Mouse (Mus musculus) thymus, postnatal 36 days (tissue): Measurements from ENCODE around the gene Tspan9.

ENCODE experiments used
- DNase-seq, 2 experiments: peaks; one replicate each; pipeline ENCODE4 v3.0.0; 2022; ENCODE audit warnings: mixed read lengths in 2 of 2

Tspan9 gene

DNA sequence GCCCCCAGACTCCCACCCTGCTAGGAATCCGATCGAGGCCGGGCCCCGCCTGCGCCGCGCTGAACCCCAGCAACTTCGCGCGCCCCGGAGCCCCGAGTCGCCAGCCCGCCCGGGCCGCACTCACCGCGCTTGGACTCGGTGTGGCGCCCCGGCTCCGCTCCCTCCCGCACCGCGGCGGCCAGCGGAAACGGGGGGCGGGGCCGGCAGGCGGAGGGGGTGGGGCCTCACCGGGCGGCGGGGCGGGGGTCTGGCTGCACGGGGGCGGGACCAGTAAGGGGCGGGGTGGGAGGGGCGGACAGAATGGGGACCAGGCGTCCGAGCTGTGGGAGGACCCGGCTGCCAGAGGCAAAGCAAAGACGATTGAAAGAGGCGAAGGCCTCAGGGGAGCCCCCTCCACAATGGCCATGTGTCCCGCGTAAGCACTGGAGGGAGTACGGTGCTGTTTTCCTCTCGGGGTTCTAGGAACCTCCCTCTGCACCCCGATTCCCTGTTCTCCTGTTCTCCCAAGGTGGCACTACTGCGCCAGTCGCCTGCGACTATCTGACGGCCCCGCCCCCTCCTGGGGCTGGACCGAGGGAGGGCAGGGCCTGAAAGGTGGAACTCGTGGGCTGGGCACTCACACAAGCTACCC, at the start of gene Tspan9:
Gene Tspan9, minus strand, starts transcription at position 205 of the 631 bp plus-strand sequence.
- peak; percentile 61 to 67 for DNase-seq

DNA sequence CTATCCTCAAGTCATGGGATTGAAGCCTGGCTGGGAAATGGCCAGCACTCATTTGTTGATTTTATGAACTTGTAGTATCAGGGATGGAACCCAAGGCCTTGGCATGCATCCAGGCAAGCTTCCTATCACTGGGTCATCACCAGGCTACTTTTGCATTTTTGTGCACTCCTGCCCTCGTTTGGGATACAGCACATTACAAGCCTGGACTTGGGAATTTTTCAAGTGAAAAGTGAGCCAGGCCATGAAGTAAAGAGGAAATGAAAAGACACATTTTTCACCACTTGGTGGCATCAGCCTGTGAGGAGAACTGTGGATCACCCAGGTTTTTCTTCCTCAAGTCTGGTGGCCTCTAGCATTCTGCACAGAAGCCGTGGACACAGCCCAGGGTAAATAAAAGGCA, 40.1 kb upstream of the Tspan9 start:
- no peak for DNase-seq

DNA sequence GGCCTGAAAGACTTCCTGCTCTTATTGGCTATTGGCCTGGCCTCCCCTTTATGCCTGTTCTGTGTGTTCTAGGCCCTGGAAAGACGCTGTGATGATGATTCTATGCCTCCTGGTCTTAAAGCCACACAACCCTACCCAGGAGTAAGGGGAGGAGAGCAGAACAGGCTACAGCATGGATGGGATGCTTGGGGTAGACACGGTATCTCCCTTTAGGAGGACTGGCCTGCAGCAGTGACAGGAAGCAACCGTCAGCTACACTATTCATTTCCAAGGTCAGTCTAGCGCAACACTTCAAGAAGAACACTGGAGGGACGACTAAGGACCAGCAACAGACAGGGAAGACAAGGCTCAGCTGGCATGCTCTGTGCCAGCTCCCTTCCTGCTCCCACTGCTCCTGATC, 37.8 kb upstream of the Tspan9 start:
- DNase-seq = no peak

GRCm38 (mm10) chr6:128179651-128180050, 36.3 kb upstream of the Tspan9 start:
- DNase-seq = no peak

- DNase-seq = no peak
Observed at GRCm38 (mm10) chr6:128179247-128179646, 35.9 kb upstream of the Tspan9 start.

DNA sequence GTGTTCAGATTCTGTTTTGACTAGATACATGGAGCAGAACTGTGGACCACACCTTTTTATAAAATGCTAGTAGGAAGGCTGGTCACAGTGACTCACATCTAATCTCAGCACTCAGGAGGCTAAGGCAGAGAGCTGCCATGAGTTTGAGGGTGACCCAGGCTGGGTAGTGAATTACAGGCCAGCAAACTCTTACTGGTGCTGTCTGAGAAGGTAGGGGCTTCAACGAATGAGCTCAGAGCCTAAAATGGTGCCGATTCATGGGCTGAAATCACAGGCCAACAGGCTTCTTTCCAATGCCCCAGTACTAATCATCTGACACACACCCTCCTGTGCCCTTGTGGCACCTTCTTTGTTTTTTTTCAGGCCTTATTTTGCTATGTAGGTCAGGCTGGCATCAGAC, 35.3 kb upstream of the Tspan9 start:
- no peak for DNase-seq

GRCm38 (mm10) chr6:128168785-128169679, 25.6 kb upstream of the Tspan9 start:
- DNase-seq = no peak

GRCm38 (mm10) chr6:128165564-128165963, 22.2 kb upstream of the Tspan9 start:
- no peak for DNase-seq

DNA sequence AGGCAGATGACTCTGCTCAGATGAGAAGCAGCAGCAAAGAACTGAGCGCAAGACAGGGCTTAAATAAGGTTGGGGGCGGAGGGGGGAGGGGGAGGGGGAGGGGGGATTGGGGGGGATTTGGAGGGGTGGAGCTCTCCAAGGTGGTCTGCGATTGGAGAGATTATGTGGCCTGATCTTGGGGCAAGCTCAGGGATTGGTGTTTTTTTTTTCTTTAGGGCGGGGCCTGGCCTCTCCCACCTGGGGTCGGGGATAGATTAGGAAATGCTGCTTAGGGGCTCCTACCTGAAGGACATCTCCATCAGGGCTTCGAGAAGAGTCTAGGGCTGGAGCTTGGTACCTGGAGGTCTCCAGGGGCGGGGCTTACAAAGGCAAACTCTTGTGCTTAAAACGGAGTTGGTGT, 21.2 kb upstream of the Tspan9 start:
- DNase-seq = no peak

GRCm38 (mm10) chr6:128159092-128159491, 15.7 kb upstream of the Tspan9 start:
- no peak for DNase-seq

GRCm38 (mm10) chr6:128158031-128158430, 14.6 kb upstream of the Tspan9 start:
- no peak for DNase-seq

DNA sequence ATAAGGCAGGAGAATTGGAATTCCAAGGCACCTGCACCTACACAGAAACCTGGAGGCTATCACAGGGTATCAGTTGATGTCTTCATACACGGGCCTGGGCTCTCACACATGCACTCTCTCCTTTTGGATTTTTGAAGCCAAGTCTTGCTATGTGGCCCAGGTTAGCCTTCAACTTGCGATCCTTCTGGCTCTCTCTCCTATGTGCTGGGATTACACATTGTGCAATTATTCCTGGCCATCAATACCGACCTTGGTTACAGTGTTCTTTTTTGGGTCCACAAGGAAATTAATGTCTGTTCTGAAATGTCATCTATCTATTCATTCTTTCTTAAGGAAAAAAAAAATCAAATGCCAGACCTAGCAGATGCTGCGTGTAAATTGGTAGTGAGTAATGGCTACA, 13.1 kb upstream of the Tspan9 start:
- no peak for DNase-seq

DNA sequence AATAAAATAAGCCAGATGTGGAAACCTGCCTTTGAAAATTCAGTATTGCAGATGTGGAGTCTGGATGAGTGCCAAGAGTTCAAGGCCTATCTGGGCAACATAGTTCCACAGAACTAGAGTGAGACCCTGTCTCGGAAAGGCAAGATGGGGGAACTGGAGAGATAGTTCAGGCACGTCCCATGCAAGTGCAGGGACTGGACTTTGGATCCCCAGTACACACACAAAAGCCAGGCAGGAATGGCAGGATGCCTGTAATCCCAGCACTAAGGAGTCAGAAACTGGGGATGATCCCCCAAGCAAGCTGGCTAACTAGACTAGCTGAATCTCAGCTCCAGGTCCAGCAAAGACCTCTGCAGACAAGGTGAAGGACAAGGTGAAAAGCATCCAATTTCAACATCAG, 12.5 kb upstream of the Tspan9 start:
- no peak for DNase-seq

DNA sequence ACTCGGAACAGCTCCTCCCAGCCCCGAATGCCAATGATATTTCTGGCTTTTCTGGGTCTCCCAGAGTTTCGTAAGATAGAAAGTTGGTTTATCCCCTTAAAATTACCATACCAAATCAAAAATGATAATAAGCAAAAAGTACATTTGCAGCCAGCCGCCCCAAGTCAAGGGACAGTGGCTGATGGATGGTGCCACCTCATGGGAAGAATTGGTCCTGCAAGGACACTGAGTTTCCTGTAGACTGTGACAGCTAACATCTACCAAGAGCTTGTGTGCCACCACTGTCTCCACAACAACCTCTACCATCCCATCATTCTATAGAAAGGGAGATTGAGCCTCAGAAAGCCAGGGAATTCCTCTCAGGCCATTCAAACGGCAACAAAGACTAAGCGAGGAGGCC, 2.4 kb upstream of the Tspan9 start:
- peak in 1 of 2 experiments; percentile 11 for DNase-seq

DNA sequence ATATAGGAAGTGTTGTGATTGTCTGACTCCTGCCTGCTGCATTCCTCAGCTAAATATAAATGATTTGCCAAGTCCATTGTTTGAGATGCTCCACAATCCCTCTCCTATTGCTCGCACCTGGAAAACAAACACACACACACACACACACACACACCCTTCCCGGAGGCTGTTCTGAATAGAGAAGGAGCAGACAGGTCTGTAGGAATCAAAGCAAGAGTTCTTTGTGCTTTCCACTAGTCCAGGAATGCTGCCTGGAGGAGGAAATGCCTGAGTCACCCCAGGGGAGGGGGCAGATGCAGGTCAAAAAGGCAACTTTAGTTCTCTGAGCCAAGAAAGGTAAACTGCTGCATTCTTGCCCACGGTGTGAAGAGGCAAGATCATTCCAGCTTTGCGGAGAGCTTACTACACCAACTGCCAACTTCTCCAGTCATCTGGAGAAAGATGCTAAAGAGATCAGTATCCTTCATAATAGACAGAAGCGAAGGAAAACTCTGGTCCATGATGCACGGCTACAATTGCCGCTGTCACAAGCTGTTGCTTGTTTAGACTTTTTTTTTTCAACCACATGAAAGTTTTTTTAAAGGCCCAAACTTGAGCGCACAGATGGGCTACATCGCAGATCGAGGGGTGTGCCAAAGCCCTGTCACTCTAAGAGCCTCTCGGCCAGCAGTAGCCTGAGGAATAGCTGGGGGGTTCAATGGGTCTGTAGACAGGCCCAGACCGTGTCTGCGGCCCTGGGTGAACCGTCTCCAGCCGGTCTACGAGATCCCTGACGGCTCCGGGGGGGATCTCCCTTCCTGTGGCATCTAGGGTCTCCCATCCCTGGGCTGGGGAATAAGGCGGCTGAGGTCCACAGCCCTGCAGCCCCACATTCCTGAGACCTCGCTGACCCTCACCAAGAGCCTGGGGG, 770 bp downstream of the Tspan9 start:
- DNase-seq = no peak

GRCm38 (mm10) chr6:128140724-128141123, 2.7 kb downstream of the Tspan9 start:
- no peak for DNase-seq

- no peak for DNase-seq
Observed at GRCm38 (mm10) chr6:128137855-128138254, 5.5 kb downstream of the Tspan9 start.

GRCm38 (mm10) chr6:128136654-128137053, 6.7 kb downstream of the Tspan9 start:
- no peak for DNase-seq

- no peak for DNase-seq
Observed at GRCm38 (mm10) chr6:128135459-128135858, 7.9 kb downstream of the Tspan9 start.

DNA sequence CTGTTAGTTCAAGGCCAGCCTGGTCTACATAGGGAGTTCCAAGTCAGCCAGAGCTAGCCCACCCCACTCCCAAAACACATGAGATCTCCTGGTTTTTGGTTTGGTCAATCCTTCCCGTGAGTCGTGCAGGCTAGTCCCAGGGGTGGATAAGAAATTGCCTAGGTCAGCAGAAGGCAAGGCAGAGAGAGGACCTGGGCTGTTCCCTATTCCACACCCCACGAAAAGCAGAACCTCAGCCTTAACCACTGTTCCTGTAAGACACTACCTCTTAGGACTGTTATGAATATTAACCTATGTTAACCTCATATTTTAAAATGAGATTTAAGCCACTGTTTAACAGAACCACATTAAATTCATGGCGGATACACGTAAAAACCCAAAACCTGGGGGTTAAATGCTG, 8.4 kb downstream of the Tspan9 start:
- no peak for DNase-seq

- DNase-seq = no peak
Observed at GRCm38 (mm10) chr6:128134196-128134924, 9.0 kb downstream of the Tspan9 start.

GRCm38 (mm10) chr6:128133679-128134191, 9.7 kb downstream of the Tspan9 start:
- DNase-seq = no peak
